Comparison of ENCODE assay signal across 8 mouse cellular contexts in genomic region chr14:72709710-72710340, GRCm38 (mm10). TPM values are rescaled to one million over a fixed set of nuclear protein-coding genes. Genes with fewer than 3 reads are reported as not detected.
DNase-seq lines count a peak whose midpoint lies in the region; ATAC-seq lines count a peak whose summit lies in the region.

Gene Fndc3a (minus strand): TSS chr14:72710003.

- peaks cover 52% of the 10 kb centered on the region for H3K27me3 ChIP-seq in erythroblast, embryonic 14.5 days (ENCODE audit: control insufficient read depth)
- H3K27me3 ChIP-seq in embryonic facial prominence, embryonic 11.5 days (ENCODE audit: control insufficient read depth, insufficient read depth, low read length) = peaks cover 5% of the 10 kb centered on the region; the same call in 1 of the 2 replicates
- H3K27me3 ChIP-seq in limb, embryonic 13.5 days = peaks cover 12% of the 10 kb centered on the region; the same call in 1 of the 2 replicates
- no peaks in the 10 kb centered on the region for H3K27me3 ChIP-seq in midbrain, embryonic 15.5 days (replicated peaks)

- peaks cover 22% of the 10 kb centered on the region for H3K4me1 ChIP-seq in erythroblast, embryonic 14.5 days (ENCODE audit: control insufficient read depth)
- no peaks in the 10 kb centered on the region for H3K4me1 ChIP-seq in embryonic facial prominence, embryonic 11.5 days (ENCODE audit: control insufficient read depth, insufficient read depth, low read length)
- peaks cover 6% of the 10 kb centered on the region for H3K4me1 ChIP-seq in limb, embryonic 13.5 days
- peaks cover 14% of the 10 kb centered on the region; the same call in 1 of the 2 replicates for H3K4me1 ChIP-seq in midbrain, embryonic 15.5 days

- no peaks in the 10 kb centered on the region for H3K36me3 ChIP-seq in erythroblast, embryonic 14.5 days (ENCODE audit: control insufficient read depth)
- H3K36me3 ChIP-seq in embryonic facial prominence, embryonic 11.5 days (replicated peaks; ENCODE audit: control insufficient read depth, insufficient read depth, low read depth, low read length) = no peaks in the 10 kb centered on the region
- no peaks in the 10 kb centered on the region for H3K36me3 ChIP-seq in limb, embryonic 13.5 days
- H3K36me3 ChIP-seq in midbrain, embryonic 15.5 days (replicated peaks) = no peaks in the 10 kb centered on the region

- WGBS in embryonic facial prominence, embryonic 11.5 days = 0% methylated on average over 63 of the region's 82 CpGs
- under 1% methylated on average over 60 of the region's 82 CpGs for WGBS in limb, embryonic 13.5 days
- under 1% methylated on average over 70 of the region's 82 CpGs for WGBS in midbrain, embryonic 15.5 days

- peak within 1 kb of the TSS; percentile 86 for H3K4me3 ChIP-seq in erythroblast, embryonic 14.5 days (replicated peaks)
- H3K4me3 ChIP-seq in embryonic facial prominence, embryonic 11.5 days (ENCODE audit: low read depth, low read length) = peak within 1 kb of the TSS; percentile 86
- H3K4me3 ChIP-seq in limb, embryonic 13.5 days = peak within 1 kb of the TSS; percentile 82
- peak within 1 kb of the TSS; percentile 69 for H3K4me3 ChIP-seq in midbrain, embryonic 15.5 days

- H3K27ac ChIP-seq in embryonic facial prominence, embryonic 11.5 days (replicated peaks; ENCODE audit: low read depth, low read length) = peak within 1 kb of the TSS; percentile 52; the same call in 1 of the 2 replicates
- H3K27ac ChIP-seq in limb, embryonic 13.5 days = peak within 1 kb of the TSS; percentile 75
- peak within 1 kb of the TSS; percentile 90 for H3K27ac ChIP-seq in midbrain, embryonic 15.5 days

- H3K4me2 ChIP-seq in embryonic facial prominence, embryonic 11.5 days (ENCODE audit: low read depth, low read length) = peak within 1 kb of the TSS; percentile 86
- H3K4me2 ChIP-seq in limb, embryonic 13.5 days (replicated peaks) = peak within 1 kb of the TSS; percentile 82
- H3K4me2 ChIP-seq in midbrain, embryonic 15.5 days = peak within 1 kb of the TSS; percentile 81

- H3K9ac ChIP-seq in embryonic facial prominence, embryonic 11.5 days (replicated peaks; ENCODE audit: low read length) = peak within 1 kb of the TSS; percentile 92
- H3K9ac ChIP-seq in limb, embryonic 13.5 days = peak within 1 kb of the TSS; percentile 88
- H3K9ac ChIP-seq in midbrain, embryonic 15.5 days = peak within 1 kb of the TSS; percentile 74

- peak; percentile 80 for DNase-seq in embryonic facial prominence, embryonic 11.5 days (ENCODE audit: low spot score)
- DNase-seq in heart, adult 8-10 months (ENCODE audit: low spot score) = peak; percentile 78
- DNase-seq in kidney, adult 9 months = peak; percentile 86
- DNase-seq in spleen, adult 18-20 months = peak; percentile 77 to 85

- no peak for ATAC-seq in erythroblast, adult 5-6 weeks (replicated peaks; ENCODE audit: low FRiP score, poor library complexity, severe bottlenecking)
- peak; percentile 87 for ATAC-seq in embryonic facial prominence, embryonic 11.5 days (replicated peaks; ENCODE audit: insufficient number of reproducible peaks, low FRiP score, low TSS enrichment, low read depth)
- peak; percentile 88 for ATAC-seq in limb, embryonic 13.5 days (ENCODE audit: low FRiP score, low read depth)
- peak; percentile 96 for ATAC-seq in midbrain, embryonic 15.5 days (replicated peaks)

- no peaks in the 10 kb centered on the region for H3K9me3 ChIP-seq in erythroblast, embryonic 14.5 days (ENCODE audit: control insufficient read depth, low read length)
- no peaks in the 10 kb centered on the region for H3K9me3 ChIP-seq in embryonic facial prominence, embryonic 11.5 days (replicated peaks; ENCODE audit: control insufficient read depth, low read length)
- no peaks in the 10 kb centered on the region for H3K9me3 ChIP-seq in limb, embryonic 13.5 days
- H3K9me3 ChIP-seq in midbrain, embryonic 15.5 days = no peaks in the 10 kb centered on the region

RNA-seq across cellular contexts. Expression of gene Fndc3a, which starts in this region (rescaled TPM):
- polyA plus RNA-seq in erythroblast, embryonic 14.5 days (2012) = 0.07 and 0.08 TPM in 2 replicates
- total RNA-seq in erythroblast, adult 5-6 weeks (2015; ENCODE audit: low replicate concordance) = 4.4 and 10.7 TPM in 2 replicates
- 7.8 and 8.9 TPM in 2 replicates for total RNA-seq in erythroblast, adult 5-6 weeks (2017; ENCODE audit: low replicate concordance)
- 39.7 and 40.2 TPM in 2 replicates for polyA plus RNA-seq in embryonic facial prominence, embryonic 11.5 days (2014; fragmentation: Nextera tagmentation; extraction: Ambion mirVana)
- 10 to 100 TPM; 11.2 to 13.7 (median 11.7) TPM for total RNA-seq in heart, adult 8-10 months (2022)
- 52.3 and 54.0 TPM in 2 replicates for polyA plus RNA-seq in limb, embryonic 13.5 days (2015; fragmentation: Nextera tagmentation; extraction: Ambion mirVana)
- 60.7 and 71.3 TPM in 2 replicates for polyA plus RNA-seq in midbrain, embryonic 15.5 days (2015; fragmentation: Nextera tagmentation; extraction: Ambion mirVana)

Comparison
In these comparisons a context has a peak if more than half of its experiments do, and no peak if none do; other contexts are left out.
1. RNA of gene Fndc3a (polyA plus RNA-seq): 60.7 to 71.3 TPM in midbrain, embryonic 15.5 days, 52.3 to 54.0 TPM in limb, embryonic 13.5 days and 39.7 to 40.2 TPM in embryonic facial prominence, embryonic 11.5 days; 0.07 to 0.08 TPM in erythroblast, embryonic 14.5 days; every median in the first group is over 10 times any median in the second.
2. Peak in every context shown above with its lines, with median percentiles within 50 percentile points of each other: H3K4me3 ChIP-seq, DNase-seq, H3K27ac ChIP-seq, H3K4me2 ChIP-seq and H3K9ac ChIP-seq.